Mouse (Mus musculus) layer of hippocampus, adult 2 months (tissue): Measurements from ENCODE around the gene Scgb1b29. TPM values are rescaled to one million over a fixed set of nuclear protein-coding genes. Genes with fewer than 3 reads are reported as not detected.
"Not testable (repeated sequence)": the region's sequence is repeated elsewhere in the genome, so short reads cannot be mapped to it uniquely, and the experiment has no call there.

Source experiments
- DNase-seq, 2 experiments: peaks; one replicate each; pipeline ENCODE4 v3.0.0; 2022; ENCODE audit warnings: low spot score in 2 of 2
- H3K27ac ChIP-seq: fragments of 200-600 bp; 2 replicates; pipeline ENCODE4 v1.8.1; 2022
- H3K4me3 ChIP-seq: fragments of 200-600 bp; 2 replicates; pipeline ENCODE4 v1.8.1; 2022; ENCODE audit warnings: mild to moderate bottlenecking
- long read RNA-seq, 2 experiments: library from polyadenylated mRNA; stranded (forward); transcript quantifications; one replicate each; pipeline ENCODE4 v2.0.0; 2021; ENCODE audit warnings: borderline mapping rate in 2 of 2
- total RNA-seq, 2 experiments: library from RNA; stranded (reverse); gene quantifications; 2 replicates each; pipeline ENCODE4 v1.2.3; 2021

The Scgb1b29 gene
- total RNA-seq, result not detected
- long read RNA-seq, experiment 1, result 0 reads
- long read RNA-seq, experiment 2, result 0 reads

DNA sequence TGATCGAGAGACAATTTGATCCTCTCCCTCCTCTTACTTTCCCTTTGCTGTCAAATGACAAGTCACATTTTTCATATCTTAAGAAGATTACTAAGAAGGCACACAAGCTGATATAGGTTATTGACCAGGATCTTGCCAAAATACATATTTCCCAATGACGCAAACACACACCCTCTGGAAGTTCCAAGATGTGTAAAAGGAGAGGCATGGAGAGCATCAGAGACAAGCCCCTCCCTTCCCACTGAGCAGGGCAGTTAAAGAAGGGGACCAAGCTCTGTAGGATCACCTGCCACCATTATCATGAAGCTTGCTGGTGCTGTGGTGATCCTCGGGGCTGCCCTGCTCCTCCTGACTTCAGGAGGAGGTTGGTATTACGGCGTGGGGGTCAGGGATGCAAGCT, at the start of gene Scgb1b29:
TSS of gene Scgb1b29 (plus strand) at position 301 of the 400 bp plus-strand sequence.
- not testable (repeated sequence) for H3K4me3 ChIP-seq, DNase-seq, H3K27ac ChIP-seq

DNA sequence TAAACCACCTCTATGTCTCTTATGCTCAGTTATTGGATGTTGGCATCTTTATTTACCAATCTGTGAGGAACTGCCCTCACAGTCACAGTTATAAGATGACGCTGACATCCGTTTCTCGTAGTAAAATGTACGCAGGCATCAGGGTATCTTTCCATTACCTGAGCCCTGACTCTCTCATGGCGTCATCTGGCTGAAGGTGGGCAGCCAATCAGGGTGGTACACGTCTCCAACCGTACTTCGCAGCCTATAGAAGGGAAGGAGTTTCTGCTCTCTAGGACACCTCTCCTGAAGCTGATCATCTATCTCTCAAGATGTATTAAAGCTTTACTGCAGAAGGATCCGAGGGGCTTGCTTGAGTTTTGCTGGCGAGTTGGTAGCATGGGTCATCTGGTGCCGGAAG, 12.7 kb upstream of the Scgb1b29 start:
- not testable (repeated sequence) for H3K27ac ChIP-seq, H3K4me3 ChIP-seq, DNase-seq

Other genes with a start within 250 kb of the Scgb1b29 start
- gene Scgb2b11, start 230.4 kb upstream of the Scgb1b29 start, total RNA-seq, result not detected
- gene Scgb1b11, start 218.7 kb upstream of the Scgb1b29 start, total RNA-seq, result not detected
- gene Scgb2b12, start 114.3 kb upstream of the Scgb1b29 start, total RNA-seq, result not detected
- gene Scgb1b12, start 107.4 kb upstream of the Scgb1b29 start, total RNA-seq, result not detected